ENCODE assay signal across 8 mouse cellular contexts in genomic region chr17:50677978-50678712, GRCm38 (mm10).
A peak's percentile ranks its signal among the peaks of the same experiment; 100 is the strongest.
DNase-seq lines count a peak whose midpoint lies in the region; ATAC-seq and TF ChIP-seq lines count a peak whose summit lies in the region.

No protein-coding gene starts in this region.

- H3K27ac ChIP-seq in neural tube, embryonic 14.5 days (ENCODE audit: low read depth, low read length) = no peak overlapping the region
- H3K27ac ChIP-seq in kidney, adult 2 months (ENCODE audit: insufficient read depth, low read depth, low read length) = peak overlapping the region; percentile 8; the same call in 1 of the 2 replicates

- no peaks in the 10 kb centered on the region for H3K36me3 ChIP-seq in neural tube, embryonic 14.5 days (ENCODE audit: control insufficient read depth, insufficient read depth, low read length)
- no peaks in the 10 kb centered on the region for H3K36me3 ChIP-seq in kidney, adult 2 months (ENCODE audit: control insufficient read depth, insufficient read depth, low read length)

- H3K4me2 ChIP-seq in neural tube, embryonic 14.5 days (ENCODE audit: low read depth, low read length) = no peak overlapping the region

- no peak overlapping the region for H3K4me3 ChIP-seq in neural tube, embryonic 14.5 days (ENCODE audit: low read depth, low read length)
- H3K4me3 ChIP-seq in kidney, adult 2 months (ENCODE audit: insufficient read depth, low read depth, low read length) = no peak overlapping the region

- no peak overlapping the region for H3K9ac ChIP-seq in neural tube, embryonic 14.5 days (replicated peaks; ENCODE audit: low read depth, low read length)

- no peak for DNase-seq in neural tube, embryonic 10.5 days (ENCODE audit: extremely low spot score, low spot score)
- peak; percentile 48 to 58 for DNase-seq in gastrocnemius, adult 8-10 months (ENCODE audit: low spot score in 2 of 2)
- DNase-seq in kidney, adult 2 months = peak; percentile 46
- peak; percentile 80 for DNase-seq in lung, postnatal 10 days
- DNase-seq in right cerebral cortex, adult 18-20 months = no peak
- no peak for DNase-seq in MN1 (ENCODE audit: low spot score)

- no peak for TF ChIP-seq POLR2A in kidney, adult 2 months (IDR thresholded peaks at IDR 0.05; ENCODE audit: low read depth, low read length)

- 75% methylated on average over 10 of the region's 10 CpGs for WGBS in neural tube, embryonic 14.5 days
- 55% methylated on average over 10 of the region's 10 CpGs for WGBS in kidney, adult 2 months

- TF ChIP-seq CTCF in kidney, adult 2 months (conservative IDR thresholded peaks at IDR 0.05; ENCODE audit: insufficient read depth, insufficient read length, low read depth, low read length) = no peak

- H3K9me3 ChIP-seq in neural tube, embryonic 14.5 days (ENCODE audit: control insufficient read depth, low read length) = no peaks in the 10 kb centered on the region

- H3K27me3 ChIP-seq in neural tube, embryonic 14.5 days (ENCODE audit: control insufficient read depth, insufficient read depth, low read length) = no peaks in the 10 kb centered on the region
- no peaks in the 10 kb centered on the region for H3K27me3 ChIP-seq in kidney, adult 2 months (replicated peaks; ENCODE audit: control insufficient read depth, insufficient read depth, low read length)

- no peaks in the 10 kb centered on the region for H3K4me1 ChIP-seq in neural tube, embryonic 14.5 days (ENCODE audit: control insufficient read depth, insufficient read depth, low read length)
- no peaks in the 10 kb centered on the region for H3K4me1 ChIP-seq in kidney, adult 2 months (ENCODE audit: control insufficient read depth, insufficient read depth, low read length)

- peak; percentile 22; the same call in 1 of the 2 replicates for ATAC-seq in neural tube, embryonic 14.5 days (ENCODE audit: low read depth)
- ATAC-seq in cerebellum, adult (ENCODE audit: insufficient number of reproducible peaks, low FRiP score, low TSS enrichment) = peak; percentile 86

Comparison
In these comparisons a context has a peak if more than half of its experiments do, and no peak if none do; other contexts are left out.
1. DNase-seq: peak in gastrocnemius, adult 8-10 months (2 of 2), kidney, adult 2 months (single experiment) and lung, postnatal 10 days (single experiment); none in neural tube, embryonic 10.5 days (single experiment), right cerebral cortex, adult 18-20 months (single experiment) and MN1 (single experiment).